Mouse (Mus musculus): ENCODE results near the gene Igfbp5. TPM values are rescaled to one million over a fixed set of nuclear protein-coding genes. Genes with fewer than 3 reads are reported as not detected.

Gene Igfbp5
- polyA plus RNA-seq, 1 experiment from 2014 or later = 55.5 TPM

DNA sequence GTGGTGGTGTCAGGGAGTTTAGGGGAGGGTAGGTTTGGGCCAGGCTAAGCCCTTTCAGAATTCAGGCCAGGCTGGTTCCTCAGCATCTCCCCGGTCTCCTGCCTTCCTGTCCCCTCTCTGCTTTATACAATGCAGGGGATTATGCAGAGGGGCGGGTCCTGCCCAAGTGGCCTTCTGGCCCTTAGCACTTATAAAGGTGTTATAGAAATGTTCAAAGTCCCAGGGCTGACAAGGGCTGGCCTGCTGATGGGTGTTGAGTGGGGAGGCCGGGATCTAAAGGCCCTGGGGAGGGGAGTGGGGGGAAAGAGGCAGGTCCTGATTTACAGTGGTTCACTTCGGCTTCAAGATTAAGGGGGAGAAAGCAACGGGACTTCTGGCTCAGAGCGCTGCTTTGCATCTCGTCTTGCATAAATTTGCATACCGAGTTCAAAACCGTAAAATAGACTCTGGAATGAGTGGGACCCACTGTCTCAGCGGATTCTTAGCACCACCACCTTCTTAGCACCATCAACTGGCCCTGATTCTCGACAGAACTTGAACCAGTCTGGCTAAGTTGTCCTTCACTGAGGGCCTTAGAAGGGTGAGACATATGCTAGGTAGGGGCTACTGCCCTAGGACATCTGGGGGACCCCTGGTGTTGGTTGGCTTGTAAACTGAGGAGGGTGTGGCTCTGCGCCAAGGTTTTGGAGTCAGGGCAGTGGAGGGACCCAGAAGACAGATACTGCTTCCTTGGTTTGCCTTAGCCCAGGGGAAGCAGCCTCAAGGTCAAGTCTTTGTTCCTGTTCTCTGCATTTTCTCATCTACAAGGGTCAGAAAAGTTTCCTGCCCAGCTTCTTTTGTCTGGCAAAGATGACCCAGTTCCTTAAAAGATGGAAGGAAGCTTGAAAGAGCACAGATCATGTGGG is 47.0 kb downstream of the Igfbp5 start:
- peak overlapping the region; percentile 88 for H3K4me2 ChIP-seq
- H3K9ac ChIP-seq = peak overlapping the region; percentile 91

DNA sequence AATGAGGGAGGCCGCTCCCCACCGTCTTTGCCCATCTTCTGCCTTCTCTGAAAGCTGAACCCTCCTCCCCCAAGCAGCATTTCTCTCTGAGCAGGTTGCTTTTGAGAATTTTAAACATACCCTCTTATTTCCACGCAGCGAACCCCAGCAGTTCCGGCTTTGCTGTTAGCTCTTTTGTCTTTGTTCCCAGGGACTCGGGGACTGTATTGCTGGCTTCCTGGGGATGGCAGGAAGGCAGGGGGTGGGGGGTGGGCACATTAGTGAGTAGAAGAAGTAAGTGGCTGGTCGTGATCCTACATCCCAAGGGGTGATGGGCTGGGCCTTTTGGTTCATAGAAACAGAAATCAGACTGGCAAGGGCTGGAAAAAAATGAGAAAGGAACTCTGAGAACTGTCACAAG is 47.8 kb downstream of the Igfbp5 start:
- H3K4me1 ChIP-seq = peaks cover 37% of the 10 kb centered on the region
- peak overlapping the region; percentile 88 for H3K4me3 ChIP-seq (replicated peaks)
- peak overlapping the region; percentile 88 for H3K4me2 ChIP-seq
- WGBS = under 1% methylated on average over 7 of the region's 7 CpGs
- no peaks in the 10 kb centered on the region for H3K27me3 ChIP-seq
- H3K27ac ChIP-seq = peak overlapping the region; percentile 95
- ATAC-seq (ENCODE audit: low FRiP score) = no peak
- peaks cover 33% of the 10 kb centered on the region for H3K36me3 ChIP-seq (replicated peaks)
- H3K9ac ChIP-seq = peak overlapping the region; percentile 91
- H3K9me3 ChIP-seq = no peaks in the 10 kb centered on the region

More for the DNA sequence above, 47.0 kb downstream of the Igfbp5 start:
- WGBS = 15% methylated on average over 12 of the region's 12 CpGs
- no peaks in the 10 kb centered on the region for H3K27me3 ChIP-seq
- H3K4me3 ChIP-seq (replicated peaks) = peak overlapping the region; percentile 88
- peaks cover 37% of the 10 kb centered on the region for H3K36me3 ChIP-seq (replicated peaks)
- H3K4me1 ChIP-seq = peaks cover 43% of the 10 kb centered on the region
- H3K9me3 ChIP-seq = no peaks in the 10 kb centered on the region
- peak overlapping the region; percentile 95 for H3K27ac ChIP-seq
- ATAC-seq (ENCODE audit: low FRiP score) = peak; percentile 30; the same call in 1 of the 2 replicates

DNA sequence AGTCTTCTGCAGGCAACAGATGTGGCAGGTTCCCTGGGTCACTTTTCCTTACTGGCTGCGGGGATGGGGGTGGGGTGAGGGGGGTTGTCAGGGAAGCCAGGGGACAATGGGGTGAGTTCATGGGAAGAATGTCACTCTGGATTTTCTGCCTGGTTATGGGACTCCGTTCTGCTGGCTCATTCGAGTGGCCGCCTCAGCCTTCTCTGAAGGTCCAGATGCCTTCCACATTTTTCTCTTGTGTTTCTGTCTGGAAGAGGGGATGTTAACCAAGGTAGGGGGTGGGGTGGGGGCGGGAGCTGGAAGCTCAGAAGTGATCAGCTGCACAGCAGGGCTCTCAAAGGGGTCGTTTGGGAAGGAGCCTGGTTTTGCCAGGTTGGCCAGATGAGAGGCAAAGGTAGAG is 48.2 kb downstream of the Igfbp5 start:
- Histone ChIP-seq H3K9me3 (no peaks in the 10 kb centered on the region), H3K4me2 (peak overlapping the region; percentile 88), H3K36me3 (replicated peaks) (peaks cover 33% of the 10 kb centered on the region), H3K9ac (peak overlapping the region; percentile 91), H3K27me3 (no peaks in the 10 kb centered on the region), H3K4me3 (replicated peaks) (peak overlapping the region; percentile 88), H3K27ac (peak overlapping the region; percentile 95), H3K4me1 (peaks cover 37% of the 10 kb centered on the region)
- ATAC-seq (ENCODE audit: low FRiP score) = peak; percentile 1; the same call in 1 of the 2 replicates
- 0% methylated on average over 6 of the region's 6 CpGs for WGBS

DNA sequence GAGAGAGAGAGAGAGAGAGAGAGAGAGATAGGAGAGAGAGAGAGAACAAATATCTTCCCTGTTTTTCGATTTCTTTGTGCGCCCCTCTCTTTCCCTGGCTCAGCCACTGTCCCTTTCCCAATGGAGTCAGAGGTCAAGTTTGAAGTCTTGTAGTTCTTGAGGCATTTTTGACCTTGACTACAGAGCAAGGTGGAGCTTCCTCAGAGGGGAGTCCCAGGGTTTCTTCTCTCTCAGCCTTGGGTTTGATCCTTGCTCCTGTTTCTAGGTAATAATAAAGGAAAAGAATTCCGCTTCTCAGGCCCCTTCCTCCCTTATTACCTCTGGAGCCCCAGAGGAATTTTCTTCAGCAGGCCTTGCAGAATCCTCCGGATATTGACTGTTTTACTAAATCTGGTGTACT is 48.8 kb downstream of the Igfbp5 start:
- Histone ChIP-seq H3K4me3 (replicated peaks) (peak overlapping the region; percentile 88), H3K36me3 (replicated peaks) (peaks cover 29% of the 10 kb centered on the region), H3K4me2 (peak overlapping the region; percentile 88), H3K9me3 (no peaks in the 10 kb centered on the region), H3K9ac (peak overlapping the region; percentile 91), H3K27ac (peak overlapping the region; percentile 95), H3K27me3 (no peaks in the 10 kb centered on the region), H3K4me1 (peaks cover 37% of the 10 kb centered on the region)
- ATAC-seq (ENCODE audit: low FRiP score) = no peak
- WGBS = 4% methylated on average over 4 of the region's 4 CpGs

DNA sequence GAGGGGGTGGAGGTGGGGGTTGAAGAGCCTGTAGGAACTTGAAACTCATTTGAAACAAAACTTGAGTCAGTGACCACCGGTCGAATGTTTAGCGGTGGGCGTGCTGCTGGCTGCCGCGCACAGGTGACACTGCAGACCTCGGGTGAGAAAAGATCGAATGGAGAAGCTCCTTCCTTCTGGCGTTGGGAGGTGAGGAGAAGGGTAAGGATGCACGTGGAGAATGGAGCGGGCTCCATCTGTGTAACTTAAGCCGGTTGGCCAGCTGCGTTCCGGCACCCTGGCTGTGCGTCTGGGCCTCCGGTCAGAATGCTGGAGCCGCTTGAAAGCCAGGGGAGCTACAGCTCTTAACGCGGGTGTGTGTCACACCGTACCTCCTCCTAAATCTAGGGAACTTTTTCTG is 49.4 kb downstream of the Igfbp5 start:
- Histone ChIP-seq H3K4me1 (peaks cover 37% of the 10 kb centered on the region), H3K9me3 (no peaks in the 10 kb centered on the region), H3K4me2 (peak overlapping the region; percentile 88), H3K4me3 (replicated peaks) (peak overlapping the region; percentile 88), H3K27me3 (no peaks in the 10 kb centered on the region), H3K36me3 (replicated peaks) (peaks cover 22% of the 10 kb centered on the region), H3K9ac (peak overlapping the region; percentile 91), H3K27ac (peak overlapping the region; percentile 95)
- peak; percentile 3; the same call in 1 of the 2 replicates for ATAC-seq (ENCODE audit: low FRiP score)
- under 1% methylated on average over 20 of the region's 20 CpGs for WGBS

DNA sequence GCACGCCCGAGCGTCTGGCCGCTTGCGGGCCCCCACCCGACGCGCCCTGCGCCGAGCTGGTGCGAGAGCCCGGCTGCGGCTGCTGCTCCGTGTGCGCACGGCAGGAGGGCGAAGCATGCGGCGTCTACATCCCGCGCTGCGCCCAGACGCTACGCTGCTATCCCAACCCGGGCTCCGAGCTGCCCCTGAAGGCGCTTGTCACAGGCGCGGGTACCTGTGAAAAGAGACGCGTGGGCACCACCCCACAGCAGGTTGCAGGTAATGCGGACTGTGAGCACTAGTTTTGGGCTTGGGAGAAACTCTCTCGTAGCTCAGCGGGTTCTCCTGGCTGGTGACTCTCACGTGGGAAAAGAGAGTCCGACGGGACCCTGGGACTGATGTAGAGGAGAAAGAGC is 50.0 kb downstream of the Igfbp5 start:
- Histone ChIP-seq H3K4me2 (peak overlapping the region; percentile 88), H3K9ac (peak overlapping the region; percentile 91), H3K36me3 (replicated peaks) (peaks cover 16% of the 10 kb centered on the region), H3K9me3 (no peaks in the 10 kb centered on the region), H3K4me3 (replicated peaks) (peak overlapping the region; percentile 88), H3K27me3 (no peaks in the 10 kb centered on the region), H3K4me1 (peaks cover 37% of the 10 kb centered on the region), H3K27ac (peak overlapping the region; percentile 95)
- under 1% methylated on average over 30 of the region's 37 CpGs for WGBS
- peak; percentile 53 for ATAC-seq (ENCODE audit: low FRiP score)

DNA sequence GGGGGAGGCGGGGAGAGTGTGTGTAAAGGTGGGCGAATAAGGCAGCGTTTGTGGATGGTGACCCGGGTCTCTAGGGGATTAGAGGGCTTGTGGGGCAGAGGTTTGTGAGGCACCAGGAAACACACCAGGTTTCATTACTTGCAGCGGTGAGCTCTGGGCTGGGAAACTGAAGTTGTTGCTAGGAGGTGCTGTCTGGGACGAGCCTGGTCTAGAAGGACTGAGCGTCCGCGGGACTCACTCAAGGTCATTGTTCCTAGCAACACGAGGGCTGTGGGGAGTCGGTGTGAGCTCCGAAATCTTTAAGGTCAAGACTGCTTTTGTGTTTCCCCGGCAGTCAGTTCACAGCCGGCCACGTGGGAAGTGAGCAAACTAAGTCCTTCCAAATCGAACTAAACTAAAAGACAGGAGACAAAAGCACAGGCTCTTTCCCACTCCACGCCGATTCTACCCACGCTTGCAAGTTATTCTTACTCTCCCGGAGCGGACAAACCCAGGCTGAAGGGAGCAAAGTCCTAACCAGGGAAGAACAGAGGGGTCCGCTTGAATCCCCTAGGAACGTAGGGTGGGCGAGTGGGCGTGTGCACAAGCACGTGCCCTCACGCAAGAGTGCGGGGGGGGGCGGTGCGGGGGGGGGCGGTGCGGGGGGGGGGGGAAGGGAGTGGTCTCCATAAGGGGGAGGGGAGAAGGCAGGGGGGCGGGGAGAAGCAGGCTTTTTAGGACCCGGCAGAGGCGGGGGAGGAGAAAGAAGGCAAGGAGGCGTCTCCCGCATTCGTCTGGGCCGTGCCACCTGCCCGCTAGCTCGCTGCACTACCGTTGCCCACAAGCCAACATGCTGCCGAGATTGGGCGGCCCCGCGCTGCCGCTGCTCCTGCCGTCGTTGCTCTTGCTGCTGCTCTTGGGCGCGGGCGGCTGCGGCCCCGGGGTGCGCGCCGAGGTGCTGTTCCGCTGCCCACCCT is 50.7 kb downstream of the Igfbp5 start, which contains the start of gene Igfbp2:
Igfbp2 (plus strand) TSS at position 753 of the 956 bp plus-strand sequence.
- Histone ChIP-seq H3K4me2 (peak within 1 kb of the TSS; percentile 88), H3K36me3 (replicated peaks) (peaks cover 10% of the 10 kb centered on the region), H3K27ac (peak within 1 kb of the TSS; percentile 95), H3K4me3 (replicated peaks) (peak within 1 kb of the TSS; percentile 88), H3K4me1 (peaks cover 37% of the 10 kb centered on the region), H3K27me3 (no peaks in the 10 kb centered on the region), H3K9me3 (no peaks in the 10 kb centered on the region), H3K9ac (peak within 1 kb of the TSS; percentile 91)
- 1% methylated on average over 45 of the region's 58 CpGs for WGBS
- peak; percentile 82 for ATAC-seq (ENCODE audit: low FRiP score)

DNA sequence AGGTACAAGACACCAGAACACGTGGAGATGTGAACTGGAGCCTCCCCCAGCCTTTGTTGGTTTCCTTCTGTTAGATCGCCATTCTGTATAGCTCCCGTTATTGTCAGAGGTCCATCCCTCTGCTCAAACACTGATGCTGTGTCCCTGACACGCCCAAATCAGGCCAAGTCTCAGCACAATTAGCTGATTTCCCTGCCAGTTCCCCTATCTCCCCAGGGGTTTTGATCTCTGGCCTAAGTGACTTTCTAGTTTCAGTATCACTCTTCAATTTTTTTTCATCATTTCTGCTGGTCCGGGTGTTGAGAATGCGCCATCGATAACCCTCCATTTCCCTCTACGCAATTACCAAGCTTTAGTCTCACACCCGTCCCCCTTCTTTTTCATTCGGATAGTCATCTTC is 51.8 kb downstream of the Igfbp5 start:
- ATAC-seq (ENCODE audit: low FRiP score) = no peak
- no peaks in the 10 kb centered on the region for H3K27me3 ChIP-seq
- no peak overlapping the region for H3K4me2 ChIP-seq
- no peak overlapping the region for H3K4me3 ChIP-seq (replicated peaks)
- H3K9me3 ChIP-seq = no peaks in the 10 kb centered on the region
- H3K4me1 ChIP-seq = peaks cover 29% of the 10 kb centered on the region
- 47% methylated on average over 10 of the region's 10 CpGs for WGBS
- H3K9ac ChIP-seq = no peak overlapping the region
- H3K36me3 ChIP-seq (replicated peaks) = no peaks in the 10 kb centered on the region
- peak overlapping the region; percentile 95; the same call in 1 of the 2 replicates for H3K27ac ChIP-seq

DNA sequence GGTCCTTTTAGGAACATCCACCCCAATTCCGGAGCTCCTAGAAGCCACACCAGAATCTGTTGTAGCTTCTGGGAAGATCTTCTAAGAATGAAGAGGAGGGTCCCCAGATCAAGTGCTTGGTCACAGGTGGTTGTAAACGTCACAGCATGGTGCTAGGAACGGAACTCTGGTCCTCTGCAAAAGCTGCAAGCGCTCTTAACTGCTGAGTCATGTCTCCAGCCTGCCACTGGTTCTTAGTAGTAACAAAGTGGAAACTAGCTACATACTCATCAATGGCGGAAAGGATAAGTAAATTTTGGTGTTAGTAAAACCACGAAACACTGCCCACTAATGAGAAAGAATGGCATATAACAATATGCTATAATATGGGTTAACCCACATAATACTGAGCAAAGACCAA is 54.7 kb downstream of the Igfbp5 start:
- peaks cover 17% of the 10 kb centered on the region for H3K4me1 ChIP-seq
- no peaks in the 10 kb centered on the region for H3K9me3 ChIP-seq
- 91% methylated on average over 6 of the region's 6 CpGs for WGBS
- H3K9ac ChIP-seq = no peak overlapping the region
- no peak for ATAC-seq (ENCODE audit: low FRiP score)
- H3K27ac ChIP-seq = no peak overlapping the region
- no peaks in the 10 kb centered on the region for H3K36me3 ChIP-seq (replicated peaks)
- H3K27me3 ChIP-seq = no peaks in the 10 kb centered on the region
- no peak overlapping the region for H3K4me2 ChIP-seq
- H3K4me3 ChIP-seq (replicated peaks) = no peak overlapping the region

DNA sequence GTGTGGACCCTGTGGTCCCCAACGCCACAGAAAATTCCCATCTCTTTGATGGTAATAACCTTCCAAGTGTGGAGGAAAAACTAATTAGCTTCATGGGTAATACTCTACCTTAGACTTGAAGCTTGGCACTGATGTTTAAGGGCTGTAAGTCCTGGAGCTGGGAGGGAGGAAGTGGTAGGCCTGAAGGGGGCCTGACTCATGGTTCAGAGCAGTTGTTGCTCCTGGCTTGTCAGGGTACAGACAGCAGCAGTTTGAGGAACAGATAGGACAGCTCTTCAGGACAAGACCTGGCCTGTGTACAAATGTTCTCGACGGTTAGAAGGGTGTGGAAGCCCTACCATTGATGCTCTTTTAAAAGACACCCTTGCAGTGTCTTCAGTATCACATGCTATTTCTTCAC is 59.1 kb downstream of the Igfbp5 start:
- Histone ChIP-seq H3K4me2 (no peak overlapping the region), H3K36me3 (replicated peaks) (no peaks in the 10 kb centered on the region), H3K9ac (no peak overlapping the region), H3K27ac (peak overlapping the region; percentile 80; the same call in 1 of the 2 replicates), H3K9me3 (peaks cover 8% of the 10 kb centered on the region), H3K4me1 (peaks cover 29% of the 10 kb centered on the region), H3K27me3 (no peaks in the 10 kb centered on the region), H3K4me3 (replicated peaks) (no peak overlapping the region)
- no peak for ATAC-seq (ENCODE audit: low FRiP score)
- WGBS = 84% methylated on average over 3 of the region's 3 CpGs

DNA sequence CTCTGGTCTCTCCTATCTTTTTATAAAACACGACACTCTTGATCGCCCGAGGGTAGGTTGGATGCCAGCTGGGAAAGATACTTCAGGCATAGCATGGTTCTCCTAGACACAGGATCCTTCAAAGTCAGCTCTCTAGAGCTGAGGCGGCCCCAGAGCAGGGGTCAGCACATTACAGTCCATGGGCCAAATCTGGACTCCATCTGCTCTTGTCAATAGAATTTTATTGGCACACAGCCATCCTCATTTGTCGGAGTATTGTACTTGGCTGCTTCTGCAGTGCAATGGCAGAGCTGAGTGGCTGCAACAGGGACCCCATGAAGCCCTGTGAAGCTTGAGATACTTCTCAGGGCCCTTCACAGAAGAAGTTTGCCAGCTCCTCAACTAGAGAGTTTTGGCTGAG is 59.5 kb downstream of the Igfbp5 start:
- Histone ChIP-seq H3K27me3 (no peaks in the 10 kb centered on the region), H3K27ac (peak overlapping the region; percentile 80; the same call in 1 of the 2 replicates), H3K9me3 (peaks cover 11% of the 10 kb centered on the region), H3K4me1 (peaks cover 29% of the 10 kb centered on the region), H3K4me3 (replicated peaks) (no peak overlapping the region), H3K36me3 (replicated peaks) (no peaks in the 10 kb centered on the region), H3K4me2 (no peak overlapping the region), H3K9ac (no peak overlapping the region)
- WGBS = 66% methylated on average over 5 of the region's 5 CpGs
- no peak for ATAC-seq (ENCODE audit: low FRiP score)
